Mouse (Mus musculus) hindbrain, postnatal 0 days (tissue): Measurements from ENCODE around the gene Bbs1. TPM values are rescaled to one million over a fixed set of nuclear protein-coding genes. Genes with fewer than 3 reads are reported as not detected.
"Not testable (repeated sequence)": the region's sequence is repeated elsewhere in the genome, so short reads cannot be mapped to it uniquely, and the experiment has no call there.

Experiments used
- ATAC-seq: fragments of 200-750 bp; cut with Nextera tagmentation; 2 replicates; pipeline ENCODE4 v1.8.0; 2017; ENCODE audit warnings: mild to moderate bottlenecking, moderate TSS enrichment, moderate library complexity
- DNase-seq: peaks from one replicate; pipeline ENCODE4 v3.0.0-alpha.2; 2015; ENCODE audit warnings: low spot score
- H3K27ac ChIP-seq: fragments of 300-500 bp; sonication (generic); 2 replicates; pipeline ENCODE4 v1.5.1; 2014; ENCODE audit warnings: mild to moderate bottlenecking
- H3K27me3 ChIP-seq: fragments of 300-500 bp; sonication (generic); 2 replicates; pipeline ENCODE4 v1.6.1; 2014; ENCODE audit warnings: low read length, mixed read lengths; ENCODE audit not compliant: insufficient read depth
- H3K36me3 ChIP-seq: fragments of 300-500 bp; sonication (generic); 2 replicates; pipeline ENCODE4 v1.6.1; 2014; ENCODE audit warnings: low read length, mixed read lengths; ENCODE audit not compliant: insufficient read depth
- H3K4me1 ChIP-seq: fragments of 300-500 bp; sonication (generic); 2 replicates; pipeline ENCODE4 v1.6.1; 2014; ENCODE audit warnings: antibody characterized with exemption, low read length, mixed read lengths; ENCODE audit not compliant: insufficient read depth
- H3K4me2 ChIP-seq: fragments of 300-500 bp; sonication (generic); 2 replicates; pipeline ENCODE4 v1.6.1; 2014; ENCODE audit warnings: low read depth, mild to moderate bottlenecking, low read length, moderate library complexity, mixed read lengths
- H3K4me3 ChIP-seq: fragments of 300-500 bp; sonication (generic); 2 replicates; pipeline ENCODE4 v1.5.1; 2014; ENCODE audit warnings: low read length
- H3K9ac ChIP-seq: fragments of 300-500 bp; sonication (generic); replicated peaks from 2 replicates; pipeline ENCODE4 v1.6.1; 2014; ENCODE audit warnings: mild to moderate bottlenecking, low read length, moderate library complexity, mixed read lengths
- H3K9me3 ChIP-seq: fragments of 300-500 bp; sonication (generic); 2 replicates; pipeline ENCODE4 v1.6.1; 2016; ENCODE audit warnings: low read length, mixed read lengths
- CTCF ChIP-seq: IDR thresholded peaks from 2 replicates; pipeline ENCODE4 v1.5.1; 2016; ENCODE audit warnings: antibody characterized with exemption, control low read depth, low read depth
- WGBS: fragments of 180-500 bp; shearing (Covaris S2); extraction: QIAGEN DNeasy Blood & Tissue Kit; methylation state at CpG from one replicate; pipeline ENCODE4 v1.1.7; 2014; 5-methylcytosine and 5-hydroxymethylcytosine counted together
- polyA plus RNA-seq: library from polyadenylated mRNA; unstranded; fragments of >200 nt; fragmentation: Nextera tagmentation; extraction: Ambion mirVana; gene quantifications from 2 replicates; pipeline ENCODE4 v1.2.1, GENCODE M21; 2015
- total RNA-seq: library from RNA; depleted of rRNA; stranded (reverse); fragments of >200 nt; gene quantifications from 2 replicates; pipeline ENCODE4 v1.2.3, GENCODE M21; 2014

Gene Bbs1
- total and polyA plus RNA-seq, 2 experiments from 2014 or later = 7.3 to 37.6 TPM

DNA sequence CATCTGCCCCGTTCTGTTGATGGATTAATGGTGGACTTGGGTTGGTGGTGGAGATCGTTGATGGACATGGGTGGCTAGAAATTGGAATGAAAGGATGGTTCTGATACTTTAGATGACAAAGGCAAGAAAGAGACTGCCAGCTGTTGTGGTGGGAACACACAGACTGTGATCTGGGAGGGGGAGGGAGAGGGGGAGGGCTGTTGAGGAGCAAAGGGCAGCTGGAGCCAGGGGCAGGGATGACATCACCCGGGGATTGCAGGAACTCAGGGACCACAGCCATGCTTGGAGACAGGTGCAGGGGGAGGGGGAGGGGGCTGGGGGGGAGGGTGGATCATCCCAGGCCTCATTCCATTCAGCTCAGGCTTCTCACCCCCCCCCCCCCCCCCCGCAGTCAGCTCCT is 30.2 kb downstream of the Bbs1 start:
- Histone ChIP-seq H3K4me2 (no peak overlapping the region), H3K36me3 (no peaks in the 10 kb centered on the region), H3K4me1 (peaks cover 8% of the 10 kb centered on the region; the same call in 1 of the 2 replicates), H3K9me3 (no peaks in the 10 kb centered on the region), H3K9ac (no peak overlapping the region), H3K4me3 (no peak overlapping the region), H3K27ac (no peak overlapping the region), H3K27me3 (no peaks in the 10 kb centered on the region)
- 77% methylated on average over 2 of the region's 4 CpGs for WGBS
- DNase-seq (no peak), ATAC-seq (no peak)
- no peak for TF ChIP-seq CTCF

DNA sequence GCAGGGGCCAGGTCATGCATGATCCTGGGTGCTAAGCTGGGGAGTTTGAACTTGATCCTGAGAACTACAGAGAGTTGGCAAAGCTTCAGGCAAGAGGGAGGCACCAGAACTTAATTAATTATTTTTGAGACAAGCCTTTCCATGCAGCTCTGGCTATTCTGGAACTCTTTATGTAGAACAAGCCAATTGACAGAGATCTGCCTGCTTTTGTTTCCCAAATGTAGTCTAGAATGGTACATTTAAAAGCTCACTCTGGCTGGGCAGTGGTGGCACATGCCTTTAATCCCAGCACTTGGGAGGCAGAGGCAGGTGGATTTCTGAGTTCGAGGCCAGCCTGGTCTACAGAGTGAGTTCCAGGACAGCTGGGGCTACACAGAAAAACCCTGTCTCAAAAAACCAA is 31.8 kb downstream of the Bbs1 start:
- H3K4me1 ChIP-seq, H3K27me3 ChIP-seq, H3K36me3 ChIP-seq, H3K4me3 ChIP-seq, H3K9ac ChIP-seq, DNase-seq, H3K9me3 ChIP-seq, H3K4me2 ChIP-seq, ATAC-seq, H3K27ac ChIP-seq: not testable (repeated sequence)
- WGBS = 84% methylated on average over 1 of the region's 1 CpGs

DNA sequence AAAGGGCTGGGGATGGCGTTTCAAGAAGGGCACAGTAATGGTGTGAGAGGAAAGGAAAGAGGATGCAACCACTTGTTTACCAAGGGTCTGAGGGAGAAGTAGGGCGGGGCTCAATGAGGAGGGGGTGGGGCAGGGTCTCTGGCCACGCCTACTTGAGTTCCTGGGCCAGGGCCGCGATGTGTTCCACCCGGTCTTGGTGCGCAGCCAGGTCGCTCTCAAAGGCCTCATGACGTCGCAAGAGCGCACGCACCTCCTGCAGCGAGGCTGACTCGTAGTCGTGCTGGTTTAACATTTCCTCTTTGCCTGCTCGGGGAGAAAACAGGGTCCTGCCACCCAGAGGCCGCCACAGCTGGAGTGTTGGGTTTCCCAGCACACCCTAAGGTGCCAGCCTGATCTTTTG is 41.3 kb downstream of the Bbs1 start:
- peak overlapping the region; percentile 30 for H3K4me2 ChIP-seq
- H3K9me3 ChIP-seq = no peaks in the 10 kb centered on the region
- ATAC-seq (0 out of 2 replicates have a peak, but pooled peaks have one; percentile 45), DNase-seq (peak; percentile 57)
- no peaks in the 10 kb centered on the region for H3K4me1 ChIP-seq
- peaks cover 8% of the 10 kb centered on the region; the same call in 1 of the 2 replicates for H3K36me3 ChIP-seq
- no peak for TF ChIP-seq CTCF
- H3K4me3 ChIP-seq = no peak overlapping the region
- H3K27me3 ChIP-seq = no peaks in the 10 kb centered on the region
- H3K27ac ChIP-seq = no peak overlapping the region
- no peak overlapping the region for H3K9ac ChIP-seq
- 5% methylated on average over 17 of the region's 17 CpGs for WGBS

DNA sequence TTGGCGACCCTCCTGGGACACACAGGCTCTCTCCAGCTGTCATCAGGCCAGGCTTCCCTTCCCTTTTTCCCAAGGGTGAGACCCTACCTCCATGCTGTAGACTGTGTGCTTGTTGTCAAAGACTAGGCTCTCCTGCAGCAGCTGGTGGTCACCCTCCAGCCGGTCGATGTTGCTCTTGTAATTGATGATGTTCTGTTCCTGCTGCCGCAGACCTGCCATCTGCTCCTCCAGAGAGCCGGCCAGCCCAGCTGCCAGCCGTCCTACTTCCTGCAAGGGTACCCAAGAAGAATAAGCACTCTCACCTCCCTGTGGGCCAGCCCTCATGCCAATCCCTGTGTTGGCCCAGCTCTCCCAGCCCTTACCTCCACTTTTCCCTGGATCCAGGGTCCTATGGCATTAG is 43.4 kb downstream of the Bbs1 start:
- H3K4me1 ChIP-seq = no peaks in the 10 kb centered on the region
- H3K27ac ChIP-seq = no peak overlapping the region
- H3K4me2 ChIP-seq = no peak overlapping the region
- no peak overlapping the region for H3K9ac ChIP-seq
- DNase-seq (peak; percentile 44), ATAC-seq (peak; percentile 48; the same call in 1 of the 2 replicates)
- no peak for TF ChIP-seq CTCF
- H3K27me3 ChIP-seq = no peaks in the 10 kb centered on the region
- H3K36me3 ChIP-seq = peaks cover 16% of the 10 kb centered on the region
- H3K9me3 ChIP-seq = no peaks in the 10 kb centered on the region
- H3K4me3 ChIP-seq = no peak overlapping the region
- 61% methylated on average over 6 of the region's 6 CpGs for WGBS

DNA sequence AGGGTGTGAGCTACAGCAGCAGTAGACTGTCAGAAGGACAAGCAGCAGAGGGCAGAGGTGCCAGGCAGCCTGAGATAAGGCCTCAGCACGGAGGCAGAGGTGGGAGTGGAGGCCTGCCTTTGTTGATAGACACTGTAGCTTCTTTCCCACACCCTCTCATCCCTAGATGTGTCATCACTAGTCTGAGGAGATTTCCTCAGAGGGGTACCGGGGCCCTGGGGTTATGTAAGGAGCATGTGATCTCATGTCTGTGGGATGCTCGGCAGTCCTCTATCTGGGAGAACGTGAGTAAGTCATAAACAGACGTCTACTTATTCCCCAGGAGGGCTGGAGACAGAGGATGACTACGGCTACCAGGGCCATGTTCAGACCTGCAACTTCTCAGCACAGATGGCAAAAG is 47.3 kb downstream of the Bbs1 start:
- WGBS = 74% methylated on average over 6 of the region's 6 CpGs
- Histone ChIP-seq H3K9ac (no peak overlapping the region), H3K4me1 (no peaks in the 10 kb centered on the region), H3K4me2 (no peak overlapping the region), H3K4me3 (no peak overlapping the region), H3K27ac (no peak overlapping the region), H3K27me3 (no peaks in the 10 kb centered on the region), H3K36me3 (peaks cover 22% of the 10 kb centered on the region), H3K9me3 (no peaks in the 10 kb centered on the region)
- TF ChIP-seq CTCF = no peak
- DNase-seq (no peak), ATAC-seq (no peak)

DNA sequence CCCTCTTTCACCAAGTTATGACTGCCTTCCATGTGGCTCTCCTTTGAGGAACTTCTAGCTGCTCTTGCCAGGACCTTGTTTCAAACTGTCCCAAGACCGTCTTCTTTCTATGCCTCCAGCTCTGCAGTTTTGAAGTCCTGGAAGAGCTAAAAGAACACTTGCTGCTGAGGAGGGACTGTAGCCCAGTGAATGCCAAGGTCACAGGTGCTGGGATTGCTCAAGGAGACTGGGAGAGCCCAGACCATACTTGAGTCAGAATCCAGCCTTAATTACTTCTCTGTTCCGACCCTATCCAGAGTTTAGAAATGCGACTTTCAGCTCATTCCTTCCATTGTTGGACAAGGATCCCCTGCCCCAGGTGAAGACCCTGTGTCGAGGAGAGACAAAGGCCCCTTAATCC is 50.5 kb downstream of the Bbs1 start:
- whole genome bisulfite sequencing = 63% methylated on average over 4 of the region's 4 CpGs
- Histone ChIP-seq H3K9me3 (no peaks in the 10 kb centered on the region), H3K27ac (no peak overlapping the region), H3K27me3 (no peaks in the 10 kb centered on the region), H3K9ac (no peak overlapping the region), H3K4me3 (peak overlapping the region; percentile 75), H3K4me2 (peak overlapping the region; percentile 99), H3K4me1 (no peaks in the 10 kb centered on the region), H3K36me3 (peaks cover 22% of the 10 kb centered on the region)
- no peak for TF ChIP-seq CTCF
- ATAC-seq = no peak
- DNase-seq = no peak

DNA sequence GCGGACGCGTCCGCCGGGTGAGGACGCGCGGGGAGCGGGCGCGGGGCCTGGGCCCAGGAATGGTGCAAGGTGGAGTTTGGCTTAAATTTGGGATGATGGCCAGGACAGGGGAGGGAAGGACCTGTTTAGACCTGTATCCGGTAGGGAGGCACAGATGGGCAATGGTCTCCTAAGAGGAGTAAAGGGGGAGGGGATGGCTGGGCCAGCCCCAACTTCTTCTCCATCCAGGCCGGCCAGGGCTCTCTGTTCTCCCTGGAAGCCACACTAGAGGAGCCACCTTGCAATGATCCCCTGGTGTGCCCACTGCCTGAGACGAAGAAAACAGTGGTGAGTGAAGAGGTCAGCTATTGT is 51.0 kb downstream of the Bbs1 start:
- ATAC-seq = no peak; the same call in 1 of the 2 replicates
- H3K4me2 ChIP-seq = peak overlapping the region; percentile 99
- peak overlapping the region; percentile 76 for H3K9ac ChIP-seq
- H3K36me3 ChIP-seq = peaks cover 17% of the 10 kb centered on the region
- H3K27me3 ChIP-seq = no peaks in the 10 kb centered on the region
- no peaks in the 10 kb centered on the region for H3K9me3 ChIP-seq
- peak overlapping the region; percentile 60; the same call in 1 of the 2 replicates for H3K27ac ChIP-seq
- H3K4me1 ChIP-seq = no peaks in the 10 kb centered on the region
- no peak for TF ChIP-seq CTCF
- peak overlapping the region; percentile 75 for H3K4me3 ChIP-seq
- no peak for DNase-seq
- WGBS = under 1% methylated on average over 14 of the region's 14 CpGs
